Mouse (Mus musculus): ENCODE data around the gene Erbb4.

Gene Erbb4

DNA sequence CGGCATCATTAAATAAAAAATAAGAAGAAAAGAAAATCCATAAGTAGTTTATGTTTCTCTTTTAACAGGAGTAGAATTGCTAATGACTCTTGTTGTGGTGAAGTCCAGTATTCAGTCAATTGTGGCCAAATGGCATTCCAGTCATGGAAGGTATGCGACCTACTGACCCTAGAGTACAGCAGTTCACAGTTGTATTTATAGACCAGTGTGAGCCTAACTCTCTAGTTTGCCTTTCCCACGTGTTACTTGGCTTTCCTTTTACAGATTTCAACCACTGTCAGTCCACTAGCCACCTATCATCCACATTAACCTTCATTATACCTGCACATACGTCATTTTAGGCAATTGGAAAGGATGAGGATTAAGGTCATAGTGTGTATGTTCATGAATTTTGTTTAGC is 606.3 kb downstream of the Erbb4 start:
- peak; percentile 65 for DNase-seq

DNA sequence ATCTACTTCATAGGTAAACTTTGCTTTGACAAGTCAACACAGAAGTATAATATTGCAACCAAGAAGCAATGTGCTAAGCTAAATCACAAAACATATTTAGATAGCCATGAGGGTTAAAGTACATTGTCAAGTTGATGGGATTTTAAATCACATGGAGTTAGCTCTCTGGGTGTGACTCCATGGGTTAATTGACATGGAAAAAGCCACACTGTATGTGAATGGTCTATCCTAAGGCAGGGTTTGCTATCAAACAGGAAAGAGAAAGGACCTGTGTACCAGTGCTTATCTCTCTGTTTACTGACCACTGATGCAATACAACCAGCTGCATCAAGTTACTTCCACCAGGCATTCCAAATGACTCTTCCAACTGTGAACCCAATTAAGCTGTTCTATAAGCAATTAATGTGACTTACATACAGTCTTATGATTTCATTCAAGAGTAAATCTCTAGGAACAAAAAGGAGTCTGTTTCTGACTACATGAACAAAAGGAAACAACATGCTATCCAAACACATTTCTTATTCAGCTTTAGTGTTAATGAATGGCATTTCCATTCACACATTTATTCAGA is 641.4 kb downstream of the Erbb4 start:
- no peak for DNase-seq

DNA sequence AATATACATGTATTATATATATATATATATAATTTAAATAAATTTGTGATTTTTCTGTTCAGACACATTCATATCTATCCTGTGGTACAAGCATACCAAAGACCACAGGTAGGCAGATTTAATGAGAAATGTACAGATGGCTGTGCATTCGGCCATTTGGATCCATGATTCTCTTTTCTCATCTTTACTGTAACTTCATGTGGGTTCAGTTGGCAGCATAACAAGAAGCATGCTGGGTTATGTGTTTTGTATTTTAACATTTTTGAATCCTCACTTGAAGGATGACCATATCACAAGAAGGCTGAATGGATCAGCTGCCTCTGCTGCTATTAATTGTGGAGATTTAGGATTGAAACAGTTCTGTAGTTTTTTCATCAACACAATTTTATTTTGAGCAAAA is 656.6 kb downstream of the Erbb4 start:
- DNase-seq = no peak

DNA sequence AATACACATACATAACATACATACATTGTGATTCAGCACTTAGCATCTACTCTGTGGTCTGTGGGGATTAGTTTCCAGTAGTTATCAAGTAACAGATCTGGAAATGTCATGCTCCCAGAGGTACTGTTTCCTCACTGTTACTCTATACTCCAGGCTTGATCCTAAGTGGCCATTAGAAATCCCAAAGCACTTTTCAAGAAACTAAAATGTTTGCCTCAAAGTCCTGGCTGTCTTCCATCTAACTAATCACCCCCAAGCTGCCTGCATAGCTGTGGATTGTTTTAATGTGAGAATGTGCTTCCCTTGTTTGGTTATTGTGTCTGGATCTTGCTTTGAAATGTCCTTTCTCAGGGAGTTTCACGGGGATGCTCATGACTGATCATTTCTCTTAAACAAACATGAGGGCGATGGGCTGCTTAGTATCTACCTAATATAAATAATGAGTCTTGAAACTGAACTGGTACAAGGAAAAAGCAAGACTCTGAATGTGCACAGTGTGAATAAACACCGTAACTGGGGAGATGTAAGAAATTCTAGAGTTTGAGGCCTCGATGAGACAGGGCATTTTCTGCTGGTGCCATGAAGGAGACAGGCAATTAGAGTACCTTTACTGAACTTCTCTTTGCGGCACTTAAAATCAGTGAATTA is 683.4 kb downstream of the Erbb4 start:
- no peak for DNase-seq

DNA sequence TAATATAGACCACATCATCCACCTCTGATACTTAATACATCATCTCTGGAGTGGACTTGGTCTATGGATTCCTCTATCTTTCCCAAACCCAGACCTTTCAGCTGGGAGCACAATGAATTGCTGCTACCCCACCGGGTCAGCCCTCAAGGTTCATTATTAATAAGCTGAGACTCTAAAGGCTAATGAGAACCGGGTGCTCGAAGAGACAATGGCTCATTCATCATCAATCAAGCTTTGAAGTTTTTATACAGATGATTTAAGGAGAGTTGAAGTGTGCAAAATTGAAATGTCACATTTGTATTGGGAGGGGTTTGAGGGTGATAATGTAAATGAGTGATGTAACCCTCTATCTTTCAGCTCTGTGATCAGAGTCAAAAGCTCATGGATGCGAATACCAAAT is 706.7 kb downstream of the Erbb4 start:
- DNase-seq = peak; percentile 41

DNA sequence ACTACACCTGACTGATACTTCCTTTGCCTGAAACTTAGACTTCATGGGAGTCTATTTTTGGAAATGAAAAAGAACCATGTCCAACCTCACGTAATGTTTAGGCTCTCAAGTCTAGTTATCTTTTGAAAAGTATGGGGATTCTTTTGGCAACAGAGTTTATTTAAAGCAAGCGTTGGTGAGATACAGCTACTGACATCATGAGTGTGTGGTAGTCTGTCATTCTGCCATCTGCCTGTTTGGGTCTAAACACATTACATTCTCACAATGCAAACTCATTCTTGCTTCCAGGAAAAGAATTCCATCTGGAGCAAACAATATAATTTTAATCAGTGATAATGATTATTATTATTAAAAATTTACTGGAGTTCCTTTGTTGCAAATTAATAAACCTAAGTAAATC is 736.3 kb downstream of the Erbb4 start:
- no peak for DNase-seq

DNA sequence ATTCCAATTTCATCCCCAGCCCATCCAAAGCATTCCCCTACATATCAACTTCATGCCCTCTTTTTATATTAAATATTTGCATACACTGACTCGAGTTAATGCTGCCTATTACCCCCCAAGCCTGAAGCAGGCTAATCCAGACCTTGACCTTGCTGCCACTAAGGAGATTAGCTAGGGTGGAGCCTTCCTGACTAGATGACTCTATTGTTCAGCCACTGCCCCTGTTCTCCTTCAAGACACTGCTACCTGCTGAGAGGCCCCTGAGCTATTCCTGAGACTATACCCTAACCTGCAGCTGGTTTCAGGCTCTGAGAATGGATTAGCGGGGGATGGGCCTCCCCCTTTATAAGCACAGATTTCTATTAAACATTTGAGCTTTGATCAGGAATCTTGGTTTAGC is 774.1 kb downstream of the Erbb4 start:
- no peak for DNase-seq

DNA sequence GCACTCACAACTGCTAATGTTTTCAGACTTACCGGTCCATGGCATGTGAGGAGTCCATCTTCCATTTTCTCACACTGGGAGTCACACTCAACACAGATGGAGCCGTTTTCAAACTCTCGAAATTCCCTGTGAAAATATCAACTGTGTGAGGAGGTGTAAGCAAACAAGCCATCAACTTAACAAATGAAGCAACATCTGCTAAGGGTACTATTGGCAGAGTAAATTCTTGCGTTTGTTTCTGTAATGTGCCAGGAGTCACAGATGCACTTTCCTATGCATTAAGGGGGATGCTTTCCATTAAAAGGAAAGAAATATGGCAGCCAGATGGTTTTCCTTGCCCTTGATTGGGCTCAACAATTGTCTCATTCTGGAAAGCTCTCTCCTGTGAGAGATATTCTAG is 802.0 kb downstream of the Erbb4 start:
- DNase-seq = no peak

DNA sequence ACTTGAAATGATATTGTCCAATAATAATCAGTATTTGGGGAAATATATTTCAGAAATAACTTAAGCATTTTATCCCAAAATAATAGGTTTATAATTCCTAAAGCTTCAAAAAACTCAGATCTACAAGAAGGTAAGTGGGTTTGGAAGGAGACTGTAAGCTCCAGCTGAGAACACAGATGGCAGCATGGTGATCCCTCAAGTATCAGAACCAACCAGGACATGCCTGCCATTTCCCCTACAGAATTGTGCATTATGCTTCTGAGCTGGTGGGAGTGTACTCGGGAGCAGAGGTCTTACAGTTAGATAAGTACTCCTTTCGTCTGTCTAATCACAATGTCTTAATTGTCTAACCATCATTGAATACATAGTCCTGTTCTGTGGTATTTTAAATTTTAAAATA is 823.4 kb downstream of the Erbb4 start:
- DNase-seq = no peak

DNA sequence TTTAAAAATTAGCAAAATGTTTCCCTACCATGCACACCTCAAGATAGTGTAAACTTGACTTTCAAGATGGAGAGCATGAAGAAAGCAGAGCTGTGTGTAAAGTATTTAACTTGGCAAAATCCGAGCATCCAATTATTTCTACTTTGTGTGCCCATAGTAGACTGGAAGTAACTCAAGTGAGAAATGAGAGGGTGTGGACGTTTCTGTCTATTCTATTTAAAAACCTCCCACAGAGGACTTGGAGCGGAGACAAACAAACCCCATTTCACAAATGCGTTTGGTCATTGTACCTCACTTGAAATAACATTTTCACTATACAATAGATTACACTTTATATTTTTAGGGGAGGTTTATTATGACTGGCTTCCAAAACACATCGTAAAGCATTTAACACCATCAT is 832.0 kb downstream of the Erbb4 start:
- no peak for DNase-seq

DNA sequence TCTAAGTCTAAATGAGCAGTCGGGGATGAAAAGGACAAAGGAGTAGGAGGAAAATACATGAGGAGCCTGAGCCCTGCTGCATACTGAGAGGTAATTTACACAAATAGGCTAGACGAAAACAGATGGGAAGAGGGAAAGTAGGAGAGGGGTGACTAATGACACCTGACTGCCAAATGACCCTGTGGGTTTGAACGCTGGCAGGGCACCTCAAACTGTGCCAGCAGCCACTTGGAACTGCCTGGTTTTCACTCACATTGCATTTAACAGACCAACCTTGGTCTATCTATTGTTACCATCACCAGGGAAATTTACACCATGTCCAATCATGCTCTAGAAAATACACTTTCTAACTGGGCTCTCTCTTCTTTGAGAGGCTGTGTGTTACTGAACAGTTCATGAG is 929.3 kb downstream of the Erbb4 start:
- DNase-seq = peak; percentile 7

DNA sequence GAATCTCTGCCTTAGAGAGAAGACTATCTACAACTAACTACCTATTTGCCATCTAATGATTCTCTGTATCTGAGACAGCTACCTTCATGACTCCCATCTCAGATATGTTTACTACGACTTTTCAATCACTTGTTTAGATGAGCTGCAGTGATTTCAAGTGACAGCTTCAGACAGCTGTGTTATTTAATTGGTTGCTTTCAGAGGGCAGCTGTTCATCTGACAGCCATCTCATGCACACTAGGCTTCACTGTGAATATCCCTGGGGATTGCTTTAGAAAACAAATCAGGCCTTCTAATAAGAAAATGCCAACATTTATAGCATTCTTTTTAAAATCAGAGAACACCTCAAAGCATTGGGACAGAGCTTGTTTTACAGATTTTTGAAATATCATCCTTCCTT is 952.6 kb downstream of the Erbb4 start:
- DNase-seq = no peak

DNA sequence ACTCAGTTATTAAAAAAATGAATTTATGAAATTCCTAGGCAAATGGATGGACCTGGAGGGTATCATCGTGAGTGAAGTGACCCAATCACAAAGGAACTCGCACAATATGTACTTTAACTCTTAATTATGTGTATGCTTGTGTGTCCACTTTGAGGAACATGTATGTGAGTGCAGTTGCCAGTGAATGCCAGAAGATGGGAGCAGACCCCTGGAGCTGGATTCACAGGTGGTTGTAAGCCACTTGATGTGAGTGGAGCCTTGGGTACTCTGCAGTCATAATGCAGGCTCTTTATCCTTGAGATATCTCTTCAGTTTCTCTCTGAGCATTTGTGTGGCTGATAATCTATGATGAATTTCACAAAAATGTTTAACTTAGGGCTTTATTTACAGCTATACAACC is 957.3 kb downstream of the Erbb4 start:
- DNase-seq = no peak

DNA sequence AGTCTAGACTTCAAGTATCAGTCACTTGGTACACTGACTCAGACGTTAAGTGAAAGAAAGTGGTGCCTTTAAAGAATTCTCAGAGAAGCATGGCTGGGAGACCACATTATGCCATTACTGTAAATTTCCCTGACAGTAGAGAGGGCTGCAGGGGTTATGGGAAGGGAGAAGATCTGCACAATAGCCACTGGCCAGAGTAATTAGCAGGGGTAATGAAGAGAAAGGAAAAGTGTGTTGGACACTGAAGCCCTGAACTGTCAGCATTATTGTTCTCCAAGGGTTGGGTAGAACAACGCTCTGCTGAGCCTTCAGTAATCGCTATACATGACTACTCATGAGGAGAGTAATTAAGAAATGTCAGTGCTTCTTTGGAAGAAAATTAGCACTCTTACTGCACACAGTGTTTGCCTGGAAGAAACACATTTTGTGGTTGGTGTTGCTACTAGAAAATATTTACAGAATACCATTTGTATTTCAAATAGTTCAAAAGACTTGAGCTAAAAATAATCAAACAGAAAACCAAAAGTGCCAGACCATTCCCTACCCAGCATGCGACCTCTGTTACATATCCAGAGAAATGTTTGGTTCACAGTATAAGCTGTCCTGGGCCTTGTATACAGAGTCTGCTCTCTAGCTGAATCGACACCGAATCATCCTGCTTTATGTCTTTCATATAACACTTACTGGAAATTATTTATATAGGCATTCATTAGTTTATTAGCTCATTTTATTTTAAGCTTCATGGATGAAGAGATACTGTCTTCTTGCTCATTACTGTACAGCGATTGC is 965.1 kb downstream of the Erbb4 start:
- DNase-seq = no peak

DNA sequence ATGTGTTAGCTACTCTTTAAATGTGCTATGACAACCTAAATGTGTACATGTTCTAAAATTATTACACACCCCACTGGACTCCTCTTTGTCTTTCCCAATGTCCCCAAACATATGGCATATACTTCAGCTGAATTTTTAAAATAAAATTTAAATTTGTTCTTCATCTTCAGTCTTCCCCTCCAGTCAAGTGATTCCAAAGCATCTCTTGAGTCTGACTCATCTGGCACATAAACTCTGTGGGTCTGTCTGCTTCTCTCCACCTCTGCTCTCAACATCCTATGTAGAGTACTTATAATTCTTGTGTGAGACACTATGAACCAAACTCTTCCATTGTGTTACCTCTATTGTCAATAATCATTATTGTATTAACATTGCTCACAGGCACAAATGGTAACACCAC is 972.9 kb downstream of the Erbb4 start:
- no peak for DNase-seq

DNA sequence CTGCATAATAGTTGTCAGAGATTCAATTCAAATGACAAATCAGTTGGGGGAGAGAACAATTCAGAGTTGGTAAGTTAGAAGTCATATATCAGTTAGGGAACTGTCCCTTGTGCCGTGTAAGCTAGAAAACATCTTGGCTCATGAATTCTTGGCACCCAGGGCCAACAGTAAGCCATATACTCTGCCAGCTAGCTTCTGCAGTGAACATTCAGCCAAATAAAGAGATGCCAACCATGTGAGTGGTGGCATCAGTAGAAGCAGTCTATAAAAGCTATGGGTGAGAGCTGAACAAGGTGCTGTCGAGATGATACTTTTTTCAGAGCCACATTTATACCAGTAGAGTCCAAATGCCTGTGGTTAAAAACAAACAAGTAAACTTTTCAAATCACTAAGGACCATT is 973.4 kb downstream of the Erbb4 start:
- DNase-seq = no peak

DNA sequence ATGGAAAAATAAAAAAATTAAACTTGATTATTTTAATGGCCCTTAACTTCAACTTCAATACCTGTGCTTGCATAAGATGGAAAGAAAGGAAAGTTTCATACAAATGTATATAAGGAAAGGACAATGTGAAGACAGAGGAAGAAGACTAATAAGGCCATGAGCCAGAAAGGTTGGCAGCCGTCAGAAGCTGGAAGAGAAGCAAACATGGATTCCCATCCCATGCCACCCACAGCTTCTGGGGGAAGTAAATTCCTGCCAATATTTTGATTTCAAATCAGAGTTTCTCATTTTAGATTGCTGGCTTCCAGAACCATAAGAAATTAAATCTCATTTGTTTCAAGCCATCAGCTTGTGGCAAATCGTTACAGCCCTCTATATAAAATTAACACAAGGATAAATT is 984.3 kb downstream of the Erbb4 start:
- no peak for DNase-seq

DNA sequence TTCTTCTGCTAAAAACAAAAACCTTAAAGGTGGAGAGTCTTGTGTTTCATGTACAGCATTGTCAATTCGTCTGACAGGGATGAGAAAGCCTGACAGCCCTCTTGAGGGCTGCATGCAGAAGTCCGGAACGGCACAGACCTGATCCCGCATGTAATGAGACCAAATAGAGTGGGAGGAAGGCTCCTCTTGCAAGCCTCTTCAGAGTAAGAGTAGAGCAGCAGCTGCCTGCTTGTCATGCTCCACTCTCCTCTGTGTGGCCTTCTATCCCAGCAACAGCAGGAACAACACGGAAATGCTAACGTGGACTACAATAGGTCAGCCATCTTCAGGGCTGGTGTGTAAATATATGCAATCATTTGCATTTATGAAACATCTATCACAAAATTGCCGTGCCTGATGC is 987.5 kb downstream of the Erbb4 start:
- no peak for DNase-seq

DNA sequence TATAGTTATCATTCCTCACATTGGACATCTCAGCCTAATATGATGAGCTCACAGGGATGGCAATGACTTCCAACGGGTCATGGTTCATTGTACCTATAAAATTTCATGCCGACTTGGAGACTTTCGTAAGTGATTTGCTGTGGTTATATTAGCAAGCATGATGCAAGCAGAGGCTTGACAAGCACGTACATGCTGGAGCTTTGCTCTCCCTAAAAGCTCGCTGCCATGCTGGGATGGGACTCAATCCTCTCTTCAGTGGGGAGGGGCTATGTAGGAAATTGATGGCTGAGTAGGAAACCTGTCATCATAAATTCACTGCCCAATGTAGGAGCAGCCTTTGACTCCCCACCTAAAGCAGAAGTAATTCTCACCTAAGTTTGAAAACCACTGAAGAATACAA is 992.1 kb downstream of the Erbb4 start:
- DNase-seq = no peak

DNA sequence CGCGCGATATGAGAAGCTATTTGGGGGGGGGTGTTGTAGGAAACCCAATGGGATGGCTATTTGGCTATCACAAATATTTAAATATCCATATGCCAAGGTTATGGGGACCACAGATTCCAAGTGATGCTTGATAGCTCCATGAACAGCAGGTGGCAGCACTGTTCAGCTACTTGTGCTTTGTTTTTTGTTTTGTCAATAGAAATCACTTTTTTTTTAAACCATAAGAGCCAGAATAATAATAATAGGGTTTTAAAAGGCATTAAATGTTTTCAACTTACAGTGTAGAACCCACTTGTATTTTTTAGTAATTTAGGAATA is 1001.4 kb downstream of the Erbb4 start:
- DNase-seq = peak; percentile 60

DNA sequence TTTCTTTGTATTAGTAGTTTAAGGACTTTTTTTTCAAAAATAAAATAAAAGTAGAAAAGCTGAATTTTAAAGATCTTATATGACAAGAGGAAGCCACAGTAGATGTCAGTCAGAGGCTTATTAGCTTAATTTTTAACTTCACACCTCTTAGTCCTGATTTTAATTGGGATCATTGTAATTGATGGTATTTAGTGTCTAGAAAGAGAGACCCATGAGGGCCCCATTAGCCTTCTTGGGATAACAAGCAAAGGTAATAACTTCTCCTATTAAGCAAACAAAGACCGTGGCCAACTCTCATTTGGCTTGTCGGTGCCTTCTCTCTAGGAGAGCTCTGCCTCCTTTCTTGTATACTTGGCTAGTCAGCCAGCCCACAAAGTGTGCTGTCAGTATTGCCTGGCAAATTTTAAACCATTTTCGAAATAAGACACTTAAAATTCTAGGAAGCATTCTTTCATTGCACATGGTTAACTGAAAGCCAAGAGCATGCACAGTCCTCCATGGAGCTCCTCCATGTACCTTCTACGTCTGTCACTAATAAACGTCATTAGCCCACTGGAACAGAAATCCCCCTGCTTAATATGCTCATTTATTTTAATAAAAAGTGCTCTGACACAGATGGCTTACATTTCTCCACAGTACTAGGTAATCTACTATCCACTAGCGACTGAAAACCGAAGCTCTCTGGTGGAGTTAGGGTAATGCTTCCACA is 1001.9 kb downstream of the Erbb4 start:
- DNase-seq = no peak

DNA sequence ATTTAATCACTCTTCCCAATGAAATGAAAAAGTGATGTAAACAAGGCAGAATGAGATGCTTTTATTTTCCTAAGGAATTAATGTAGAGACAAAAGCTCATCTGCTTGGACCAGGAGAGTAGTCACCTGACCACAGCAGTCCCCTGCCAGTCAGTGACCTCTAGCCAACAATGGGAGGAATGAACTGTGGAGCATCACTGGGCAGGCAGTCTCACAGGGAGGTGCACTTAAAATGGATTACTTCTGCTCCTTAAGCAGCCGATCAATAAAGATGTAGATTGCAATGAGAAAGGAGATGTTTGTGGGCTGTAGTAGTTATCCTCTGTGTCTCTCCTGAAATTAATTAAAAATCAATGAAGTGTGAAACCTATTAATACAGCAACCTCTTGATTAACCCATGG is 1018.2 kb downstream of the Erbb4 start:
- no peak for DNase-seq

DNA sequence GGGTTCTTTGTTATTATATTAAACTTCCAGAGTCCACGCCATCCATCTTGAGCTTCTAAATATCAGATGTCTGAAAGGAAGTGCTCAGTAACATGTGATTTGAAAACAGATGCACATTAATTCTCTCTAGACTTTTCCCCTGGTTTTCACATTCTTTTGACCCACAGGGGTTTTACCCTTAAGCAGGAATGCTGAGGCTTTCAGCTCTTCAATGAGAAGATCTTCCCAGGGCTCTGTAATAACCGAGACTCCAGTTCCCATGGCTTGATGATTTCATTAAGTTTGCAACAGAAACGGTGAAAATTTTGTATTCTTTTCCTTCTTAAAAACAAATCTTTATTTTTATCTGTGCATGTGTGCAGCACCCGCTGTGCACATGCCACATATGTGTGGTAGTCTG is 1051.4 kb downstream of the Erbb4 start:
- DNase-seq = no peak

DNA sequence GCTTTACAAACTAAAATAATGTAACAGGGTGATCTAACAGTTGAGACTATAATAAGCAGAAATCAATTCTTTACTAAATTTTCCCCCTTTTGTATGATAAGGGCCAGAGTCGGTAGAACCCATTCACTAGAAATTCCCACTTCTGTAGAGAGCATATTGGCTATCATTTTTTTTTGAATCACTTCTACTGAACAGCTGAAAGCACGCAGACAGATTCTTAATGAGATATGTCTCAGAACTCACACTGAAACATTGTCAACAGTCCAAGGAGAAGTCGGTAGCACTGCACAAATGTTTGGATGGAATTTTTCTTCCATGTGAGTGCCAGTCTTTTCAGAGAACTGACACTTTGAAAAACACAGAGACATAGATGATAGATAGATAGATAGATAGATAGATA is 1053.1 kb downstream of the Erbb4 start:
- no peak for DNase-seq
